Mouse (Mus musculus): ENCODE data around the gene Scml4.

GRCm38 (mm10) chr10:42830409-42830808 lies 29.8 kb upstream of the Scml4 start:
- TF ChIP-seq GATA1 (IDR thresholded peaks at IDR 0.05; ENCODE audit: low read length) (no peak), TAL1 (IDR thresholded peaks at IDR 0.05; ENCODE audit: low read length) (no peak)

All from erythroblast, embryonic 14.5 days (primary cell).